ENCODE assay signal across 15 mouse cellular contexts in genomic region chr15:62578788-62579187, GRCm38 (mm10).
DNase-seq lines count a peak whose midpoint lies in the region; ATAC-seq and TF ChIP-seq lines count a peak whose summit lies in the region.
"Had no signal": no experiment of that assay in that cellular context is flagged by ENCODE, and none has a peak within 500 bp of the region (broad histone marks: within the 10 kb centered on the region; RNA-seq: fewer than 3 reads in every experiment).

No protein-coding gene starts in this region.

- H3K4me3 ChIP-seq in hindbrain, embryonic 14.5 days (replicated peaks; ENCODE audit: low read length) = no peak overlapping the region
- H3K4me3 ChIP-seq in hindbrain, postnatal 0 days (ENCODE audit: low read length) = no peak overlapping the region
- no peak overlapping the region for H3K4me3 ChIP-seq in hindbrain, embryonic 16.5 days (ENCODE audit: low read length)
- H3K4me3 ChIP-seq: heart, embryonic 10.5 days had no signal

- no peaks in the 10 kb centered on the region for H3K36me3 ChIP-seq in hindbrain, embryonic 14.5 days (replicated peaks; ENCODE audit: control insufficient read depth, insufficient read depth)
- H3K36me3 ChIP-seq in hindbrain, postnatal 0 days (ENCODE audit: insufficient read depth, low read length) = no peaks in the 10 kb centered on the region
- H3K36me3 ChIP-seq in hindbrain, embryonic 16.5 days (ENCODE audit: control insufficient read depth, insufficient read depth, low read length) = no peaks in the 10 kb centered on the region
- H3K36me3 ChIP-seq: heart, embryonic 10.5 days had no signal

- no peaks in the 10 kb centered on the region for H3K9me3 ChIP-seq in hindbrain, embryonic 14.5 days (ENCODE audit: control insufficient read depth, low read length)
- no peaks in the 10 kb centered on the region for H3K9me3 ChIP-seq in hindbrain, postnatal 0 days (ENCODE audit: low read length)
- H3K9me3 ChIP-seq in hindbrain, embryonic 16.5 days (ENCODE audit: control insufficient read depth, low read length) = no peaks in the 10 kb centered on the region
- H3K9me3 ChIP-seq: heart, embryonic 10.5 days had no signal

- ATAC-seq in hindbrain, embryonic 14.5 days (ENCODE audit: low FRiP score) = peak; percentile 59; the same call in 1 of the 2 replicates
- ATAC-seq in hindbrain, postnatal 0 days = no peak
- ATAC-seq in hindbrain, embryonic 16.5 days = peak; percentile 45; the same call in 1 of the 2 replicates
- ATAC-seq: intestine, postnatal 0 days had no signal

- H3K27ac ChIP-seq in hindbrain, embryonic 14.5 days = no peak overlapping the region
- H3K27ac ChIP-seq in hindbrain, postnatal 0 days = no peak overlapping the region
- H3K27ac ChIP-seq in hindbrain, embryonic 16.5 days (ENCODE audit: low read depth, low read length) = no peak overlapping the region
- H3K27ac ChIP-seq: heart, embryonic 10.5 days had no signal

- 0 out of 2 replicates have a peak, but pooled peaks cover 2% of the 10 kb centered on the region for H3K4me1 ChIP-seq in hindbrain, embryonic 14.5 days (replicated peaks; ENCODE audit: control insufficient read depth, insufficient read depth, low read length)
- no peaks in the 10 kb centered on the region for H3K4me1 ChIP-seq in hindbrain, postnatal 0 days (ENCODE audit: insufficient read depth, low read length)
- no peaks in the 10 kb centered on the region for H3K4me1 ChIP-seq in hindbrain, embryonic 16.5 days (ENCODE audit: control insufficient read depth, insufficient read depth, low read depth, low read length)
- H3K4me1 ChIP-seq: heart, embryonic 10.5 days had no signal

- no peaks in the 10 kb centered on the region for H3K27me3 ChIP-seq in hindbrain, embryonic 14.5 days (ENCODE audit: control insufficient read depth, insufficient read depth, low read length)
- H3K27me3 ChIP-seq in hindbrain, postnatal 0 days (ENCODE audit: insufficient read depth, low read length) = no peaks in the 10 kb centered on the region
- no peaks in the 10 kb centered on the region for H3K27me3 ChIP-seq in hindbrain, embryonic 16.5 days (replicated peaks; ENCODE audit: control insufficient read depth, insufficient read depth, low read length)

- WGBS in hindbrain, embryonic 14.5 days = 4% methylated on average over 3 of the region's 3 CpGs
- 29% methylated on average over 3 of the region's 3 CpGs for WGBS in hindbrain, postnatal 0 days
- WGBS in hindbrain, embryonic 16.5 days = 30% methylated on average over 3 of the region's 3 CpGs

- DNase-seq in hindbrain, embryonic 14.5 days (ENCODE audit: low spot score) = peak; percentile 35
- DNase-seq in hindbrain, postnatal 0 days (ENCODE audit: low spot score) = no peak
- DNase-seq in retina, embryonic 14.5 days (ENCODE audit: low spot score) = peak; percentile 38
- no peak for DNase-seq in retina, postnatal 1 day
- no peak for DNase-seq in heart, postnatal 25 days (ENCODE audit: low spot score)
- DNase-seq in layer of hippocampus, postnatal 25 days (ENCODE audit: extremely low spot score in 1 of 2, low spot score in 1 of 2) = no peak
- DNase-seq: cerebellum, adult 18-20 months; gastrocnemius, postnatal 36 days; heart, postnatal 14 days; liver; lung, adult 2 months; lung, postnatal 4 days had no signal

- TF ChIP-seq CTCF in hindbrain, postnatal 0 days (IDR thresholded peaks at IDR 0.05; ENCODE audit: low read depth) = no peak

- H3K9ac ChIP-seq in hindbrain, embryonic 14.5 days = no peak overlapping the region
- no peak overlapping the region for H3K9ac ChIP-seq in hindbrain, postnatal 0 days (replicated peaks; ENCODE audit: low read length)
- H3K9ac ChIP-seq in hindbrain, embryonic 16.5 days (ENCODE audit: low read depth, low read length) = no peak overlapping the region

- intact Hi-C loops in heart, postnatal 25 days (cut with DNase I) = no loop called here

- H3K4me2 ChIP-seq in hindbrain, embryonic 14.5 days (replicated peaks) = no peak overlapping the region
- no peak overlapping the region for H3K4me2 ChIP-seq in hindbrain, postnatal 0 days (ENCODE audit: low read depth, low read length)
- H3K4me2 ChIP-seq in hindbrain, embryonic 16.5 days (ENCODE audit: low read length) = no peak overlapping the region

Comparison
In these comparisons a context has a peak if more than half of its experiments do, and no peak if none do; other contexts are left out.
1. DNase-seq: peak in hindbrain, embryonic 14.5 days (single experiment) and retina, embryonic 14.5 days (single experiment); none in hindbrain, postnatal 0 days (single experiment), retina, postnatal 1 day (single experiment), heart, postnatal 25 days (single experiment) and layer of hippocampus, postnatal 25 days (0 of 2).